Mouse (Mus musculus): ENCODE measurements at regions not wholly inside any gene's neighbourhood (a gene's known extent, or its start where the extent isn't known, plus 50 kb on each side); places are given as distances from the start of the nearest gene placed in this dataset.

GRCm38 (mm10) chr16:73367226-73367840 is 1044.3 kb downstream of the Robo2 start (continued):
- TF ChIP-seq POLR2AphosphoS5 (IDR thresholded peaks at IDR 0.05; ENCODE audit: borderline replicate concordance, low read depth, low read length): no peak
- TF ChIP-seq KAT2A (conservative IDR thresholded peaks at IDR 0.05; ENCODE audit: low read depth, low read length): no peak
- TF ChIP-seq MAX (IDR thresholded peaks at IDR 0.05; ENCODE audit: low read length): no peak

GRCm38 (mm10) chr16:73350698-73351097 is 1042.6 kb downstream of the Robo1 start:
- Histone ChIP-seq H3K9ac (ENCODE audit: control insufficient read depth, low read depth, low read length, poor library complexity, severe bottlenecking) (no peak overlapping the region), H3K4me1 (ENCODE audit: control insufficient read depth in 1 of 2, insufficient read depth in 2 of 2, low read length in 2 of 2) (no peaks in the 10 kb centered on the region), H3K9me3 (replicated peaks; ENCODE audit: insufficient read depth, low read length) (no peaks in the 10 kb centered on the region), H3K79me2 (ENCODE audit: control insufficient read depth, insufficient read depth, low read length, poor library complexity) (no peaks in the 10 kb centered on the region), H3K27ac (ENCODE audit: control insufficient read depth, low read depth, low read length) (no peak overlapping the region), H3K4me3 (ENCODE audit: control insufficient read depth in 1 of 2, insufficient read depth in 1 of 2, low read depth in 2 of 2, low read length in 2 of 2) (no peak overlapping the region), H3K36me3 (ENCODE audit: control insufficient read depth in 1 of 2, insufficient read depth in 2 of 2, low read length in 2 of 2) (no peaks in the 10 kb centered on the region), H3K27me3 (ENCODE audit: control insufficient read depth in 1 of 2, insufficient read depth in 2 of 2, low read length in 2 of 2) (no peaks in the 10 kb centered on the region)
- TF ChIP-seq EP300 (IDR thresholded peaks at IDR 0.05; ENCODE audit: low read depth in 1 of 2, low read length in 2 of 2) (no peak), TAL1 (IDR thresholded peaks at IDR 0.05; ENCODE audit: low read length) (no peak), TCF12 (IDR thresholded peaks at IDR 0.05; ENCODE audit: low read depth, low read length) (no peak), USF1 (IDR thresholded peaks at IDR 0.05; ENCODE audit: low read depth, low read length) (no peak), NELFE (IDR thresholded peaks at IDR 0.05; ENCODE audit: low read depth, low read length) (no peak), ELF1 (IDR thresholded peaks at IDR 0.05; ENCODE audit: low read depth, low read length) (no peak), CTCF (IDR thresholded peaks at IDR 0.05 in 2 of 3, conservative IDR thresholded peaks at IDR 0.05 in 1 of 3; ENCODE audit: control insufficient read depth in 1 of 3, insufficient read depth in 1 of 3, low read depth in 2 of 3, low read length in 3 of 3, poor library complexity in 1 of 3, severe bottlenecking in 1 of 3) (no peak), MYC (IDR thresholded peaks at IDR 0.05; ENCODE audit: low read depth, low read length) (no peak), E2F4 (IDR thresholded peaks at IDR 0.05; ENCODE audit: borderline replicate concordance, low read depth, low read length) (no peak), POLR2AphosphoS5 (IDR thresholded peaks at IDR 0.05; ENCODE audit: borderline replicate concordance, low read depth, low read length) (no peak), MEF2A (IDR thresholded peaks at IDR 0.05; ENCODE audit: extremely low read depth, insufficient replicate concordance, low read depth, low read length, poor library complexity, severe bottlenecking) (no peak), HCFC1 (IDR thresholded peaks at IDR 0.05; ENCODE audit: low read depth, low read length) (no peak), ETS1 (IDR thresholded peaks at IDR 0.05; ENCODE audit: low read depth, low read length) (no peak), BHLHE40 (IDR thresholded peaks at IDR 0.05; ENCODE audit: borderline replicate concordance, low read depth, low read length) (no peak), POLR2A (IDR thresholded peaks at IDR 0.05; ENCODE audit: control insufficient read depth in 1 of 2, insufficient read depth in 1 of 2, low read depth in 1 of 2, low read length in 2 of 2, poor library complexity in 1 of 2) (no peak)
- no peak for DNase-seq (ENCODE audit: low read depth, low spot score)

GRCm38 (mm10) chr16:73343941-73344340 is 1035.8 kb downstream of the Robo1 start:
- no peaks in the 10 kb centered on the region for H3K27me3 ChIP-seq (ENCODE audit: control insufficient read depth in 1 of 2, insufficient read depth in 2 of 2, low read length in 2 of 2)
- H3K36me3 ChIP-seq (ENCODE audit: control insufficient read depth in 1 of 2, insufficient read depth in 2 of 2, low read length in 2 of 2): no peaks in the 10 kb centered on the region
- H3K79me2 ChIP-seq (ENCODE audit: control insufficient read depth, insufficient read depth, low read length, poor library complexity): no peaks in the 10 kb centered on the region
- no peak overlapping the region for H3K4me3 ChIP-seq (ENCODE audit: control insufficient read depth in 1 of 2, insufficient read depth in 1 of 2, low read depth in 2 of 2, low read length in 2 of 2)
- no peaks in the 10 kb centered on the region for H3K9me3 ChIP-seq (replicated peaks; ENCODE audit: insufficient read depth, low read length)
- no peaks in the 10 kb centered on the region for H3K4me1 ChIP-seq (ENCODE audit: control insufficient read depth in 1 of 2, insufficient read depth in 2 of 2, low read length in 2 of 2)
- no peak overlapping the region for H3K27ac ChIP-seq (ENCODE audit: control insufficient read depth, low read depth, low read length)
- H3K9ac ChIP-seq (ENCODE audit: control insufficient read depth, low read depth, low read length, poor library complexity, severe bottlenecking): no peak overlapping the region
- TF ChIP-seq JUND (IDR thresholded peaks at IDR 0.05; ENCODE audit: low read depth, low read length): no peak
- TF ChIP-seq SIN3A (IDR thresholded peaks at IDR 0.05; ENCODE audit: low read length): no peak
- TF ChIP-seq TCF12 (IDR thresholded peaks at IDR 0.05; ENCODE audit: low read depth, low read length): no peak
- DNase-seq (ENCODE audit: low read depth, low spot score): no peak

Measured in MEL (cell line).